Mouse (Mus musculus) olfactory bulb, adult 2 months (tissue): ENCODE data around the gene Atl2.

Source experiments
- CTCF ChIP-seq: fragments of 200-500 bp; IDR thresholded peaks from 2 replicates; pipeline ENCODE4 v1.5.1; 2012; ENCODE audit warnings: low read depth, mild to moderate bottlenecking, low read length, moderate library complexity; ENCODE audit not compliant: insufficient read depth
- POLR2A ChIP-seq: fragments of 200-500 bp; IDR thresholded peaks from 2 replicates; pipeline ENCODE4 v1.6.1; 2012; ENCODE audit warnings: mild to moderate bottlenecking, low read depth, low read length, moderate library complexity; ENCODE audit not compliant: insufficient read depth

DNA sequence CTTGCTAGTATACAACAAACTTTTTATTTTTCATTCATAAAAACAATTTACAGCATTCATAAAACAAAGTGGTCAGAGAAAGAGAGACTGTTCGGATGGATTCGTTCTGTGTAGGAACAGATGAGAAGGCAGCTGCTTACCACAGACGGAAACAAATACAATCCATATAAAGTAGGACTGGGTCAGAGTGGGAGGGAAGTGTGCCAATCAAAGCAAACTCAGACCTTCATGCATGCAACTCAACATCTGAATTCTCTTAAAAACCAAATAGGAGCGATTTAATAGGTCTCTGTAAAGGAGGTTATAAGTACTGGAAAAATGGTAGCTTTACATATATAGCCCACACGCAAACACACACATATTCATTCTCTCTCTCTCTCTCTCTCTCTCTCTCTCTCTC lies 47.5 kb downstream of the Atl2 start:
- TF ChIP-seq CTCF (no peak), POLR2A (no peak)
